Mouse (Mus musculus) forebrain, embryonic 16.5 days (tissue): ENCODE data around the gene Lsamp. TPM values are rescaled to one million over a fixed set of nuclear protein-coding genes. Genes with fewer than 3 reads are reported as not detected.
A peak's percentile ranks its signal among the peaks of the same experiment; 100 is the strongest.

Experiments
- ATAC-seq: fragments of 200-750 bp; cut with Nextera tagmentation; 2 replicates; pipeline ENCODE4 v1.8.0; 2017; ENCODE audit warnings: mild to moderate bottlenecking, moderate library complexity
- H3K27ac ChIP-seq: fragments of 300-500 bp; sonication (generic); 2 replicates; pipeline ENCODE4 v1.5.1; 2014; ENCODE audit warnings: low read length, control low read depth
- H3K27me3 ChIP-seq: fragments of 300-500 bp; sonication (generic); replicated peaks from 2 replicates; pipeline ENCODE4 v1.6.1; 2014; ENCODE audit warnings: low read length; ENCODE audit not compliant: control insufficient read depth, insufficient read depth
- H3K36me3 ChIP-seq: fragments of 300-500 bp; sonication (generic); 2 replicates; pipeline ENCODE4 v1.6.1; 2014; ENCODE audit not compliant: control insufficient read depth, insufficient read depth
- H3K4me1 ChIP-seq: fragments of 300-500 bp; sonication (generic); replicated peaks from 2 replicates; pipeline ENCODE4 v1.6.1; 2014; ENCODE audit warnings: low read length; ENCODE audit not compliant: control insufficient read depth, insufficient read depth
- H3K4me2 ChIP-seq: fragments of 300-500 bp; sonication (generic); 2 replicates; pipeline ENCODE4 v1.6.1; 2014; ENCODE audit warnings: mild to moderate bottlenecking, low read length, control low read depth
- H3K4me3 ChIP-seq: fragments of 300-500 bp; sonication (generic); replicated peaks from 2 replicates; pipeline ENCODE4 v1.5.1; 2014; ENCODE audit warnings: mild to moderate bottlenecking, low read length, control low read depth
- H3K9ac ChIP-seq: fragments of 300-500 bp; sonication (generic); replicated peaks from 2 replicates; pipeline ENCODE4 v1.6.1; 2014; ENCODE audit warnings: low read depth, low read length, control low read depth
- H3K9me3 ChIP-seq: fragments of 300-500 bp; sonication (generic); 2 replicates; pipeline ENCODE4 v1.6.1; 2016; ENCODE audit warnings: low read length; ENCODE audit not compliant: control insufficient read depth
- WGBS: fragments of 180-500 bp; shearing (Covaris S2); extraction: QIAGEN DNeasy Blood & Tissue Kit; methylation state at CpG from one replicate; pipeline ENCODE4 v1.1.7; 2014; 5-methylcytosine and 5-hydroxymethylcytosine counted together
- polyA plus RNA-seq: library from polyadenylated mRNA; unstranded; fragments of >200 nt; fragmentation: Nextera tagmentation; extraction: Ambion mirVana; gene quantifications from 2 replicates; pipeline ENCODE4 v1.2.1, GENCODE M21; 2015

Lsamp gene
- polyA plus RNA-seq, 1 experiment from 2014 or later: 68.1 TPM

DNA sequence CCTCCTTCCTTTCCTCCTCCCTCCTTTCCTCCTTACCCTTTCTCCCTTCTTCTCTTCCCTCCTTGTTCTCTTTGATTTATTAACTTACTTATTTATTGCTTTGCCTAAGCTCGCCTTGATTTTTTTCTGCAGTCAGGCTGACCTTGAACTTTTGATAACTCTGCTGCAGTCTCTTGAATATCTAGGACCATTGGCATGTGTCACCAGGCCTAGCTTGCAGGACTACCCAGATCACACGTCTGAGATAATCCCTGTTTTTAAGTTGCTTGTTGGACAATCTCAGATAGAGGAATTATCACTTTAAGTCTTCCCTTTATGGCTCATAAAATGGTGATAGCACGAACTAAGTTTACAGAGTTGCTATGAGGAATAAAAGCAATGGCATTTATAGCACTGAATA is 1399.5 kb downstream of the Lsamp start:
- 71% methylated on average over 3 of the region's 3 CpGs for WGBS
- Histone ChIP-seq H3K9ac (no peak overlapping the region), H3K36me3 (no peaks in the 10 kb centered on the region), H3K27ac (no peak overlapping the region), H3K4me3 (no peak overlapping the region), H3K9me3 (no peaks in the 10 kb centered on the region), H3K4me2 (no peak overlapping the region), H3K27me3 (no peaks in the 10 kb centered on the region), H3K4me1 (no peaks in the 10 kb centered on the region)
- ATAC-seq: no peak

- no peak for ATAC-seq
- H3K4me1 ChIP-seq: no peaks in the 10 kb centered on the region
- H3K4me2 ChIP-seq: no peak overlapping the region
- H3K27me3 ChIP-seq: no peaks in the 10 kb centered on the region
- H3K9ac ChIP-seq: no peak overlapping the region
- no peaks in the 10 kb centered on the region for H3K36me3 ChIP-seq
- H3K9me3 ChIP-seq: no peaks in the 10 kb centered on the region
- no peak overlapping the region for H3K4me3 ChIP-seq
- H3K27ac ChIP-seq: no peak overlapping the region
- 97% methylated on average over 1 of the region's 1 CpGs for WGBS
Observed at GRCm38 (mm10) chr16:41384288-41384687, 1400.1 kb downstream of the Lsamp start.

GRCm38 (mm10) chr16:41408850-41409249 is 1424.7 kb downstream of the Lsamp start:
- 56% methylated on average over 7 of the region's 7 CpGs for WGBS
- H3K4me1 ChIP-seq: no peaks in the 10 kb centered on the region

GRCm38 (mm10) chr16:41410671-41411070 is 1426.5 kb downstream of the Lsamp start:
- no peaks in the 10 kb centered on the region for H3K36me3 ChIP-seq
- no peak overlapping the region for H3K27ac ChIP-seq
- no peaks in the 10 kb centered on the region for H3K4me1 ChIP-seq
- no peak overlapping the region for H3K4me2 ChIP-seq
- H3K9me3 ChIP-seq: no peaks in the 10 kb centered on the region
- H3K27me3 ChIP-seq: no peaks in the 10 kb centered on the region
- H3K4me3 ChIP-seq: no peak overlapping the region
- ATAC-seq: no peak
- WGBS: 76% methylated on average over 3 of the region's 3 CpGs
- H3K9ac ChIP-seq: no peak overlapping the region

More at GRCm38 (mm10) chr16:41408850-41409249, 1424.7 kb downstream of the Lsamp start:
- Histone ChIP-seq H3K36me3 (no peaks in the 10 kb centered on the region), H3K4me3 (no peak overlapping the region), H3K9ac (no peak overlapping the region), H3K27ac (no peak overlapping the region), H3K27me3 (no peaks in the 10 kb centered on the region), H3K9me3 (no peaks in the 10 kb centered on the region), H3K4me2 (no peak overlapping the region)
- ATAC-seq: no peak

GRCm38 (mm10) chr16:41417363-41417762 is 1433.2 kb downstream of the Lsamp start:
- Histone ChIP-seq H3K4me2 (no peak overlapping the region), H3K27me3 (no peaks in the 10 kb centered on the region), H3K9ac (no peak overlapping the region), H3K36me3 (no peaks in the 10 kb centered on the region), H3K4me3 (no peak overlapping the region), H3K27ac (no peak overlapping the region), H3K4me1 (no peaks in the 10 kb centered on the region; the same call in 1 of the 2 replicates), H3K9me3 (no peaks in the 10 kb centered on the region)
- 67% methylated on average over 5 of the region's 5 CpGs for WGBS
- no peak for ATAC-seq

DNA sequence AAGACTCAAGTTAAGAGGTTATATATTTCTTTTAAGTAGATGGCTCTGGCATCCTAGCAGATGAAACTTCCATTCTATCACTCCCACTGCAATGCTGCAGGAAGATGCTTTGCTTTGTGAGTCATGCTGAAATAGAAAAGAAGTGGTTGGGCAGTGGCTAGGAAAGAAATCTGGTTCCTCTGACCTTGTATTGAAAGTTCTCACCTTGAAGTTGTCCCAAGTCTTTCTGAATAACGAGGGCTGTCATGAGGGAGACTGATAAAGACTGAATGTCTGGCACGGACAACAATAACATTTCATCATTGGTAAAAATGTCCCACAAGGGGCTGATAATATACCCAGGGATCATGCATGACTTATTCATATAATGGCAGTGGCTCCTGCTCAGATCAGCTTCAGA is 1483.2 kb downstream of the Lsamp start:
- Histone ChIP-seq H3K27me3 (no peaks in the 10 kb centered on the region), H3K4me1 (no peaks in the 10 kb centered on the region), H3K36me3 (no peaks in the 10 kb centered on the region), H3K9ac (no peak overlapping the region), H3K4me3 (no peak overlapping the region), H3K27ac (no peak overlapping the region), H3K4me2 (no peak overlapping the region), H3K9me3 (no peaks in the 10 kb centered on the region)
- WGBS: 66% methylated on average over 2 of the region's 2 CpGs
- ATAC-seq: no peak

DNA sequence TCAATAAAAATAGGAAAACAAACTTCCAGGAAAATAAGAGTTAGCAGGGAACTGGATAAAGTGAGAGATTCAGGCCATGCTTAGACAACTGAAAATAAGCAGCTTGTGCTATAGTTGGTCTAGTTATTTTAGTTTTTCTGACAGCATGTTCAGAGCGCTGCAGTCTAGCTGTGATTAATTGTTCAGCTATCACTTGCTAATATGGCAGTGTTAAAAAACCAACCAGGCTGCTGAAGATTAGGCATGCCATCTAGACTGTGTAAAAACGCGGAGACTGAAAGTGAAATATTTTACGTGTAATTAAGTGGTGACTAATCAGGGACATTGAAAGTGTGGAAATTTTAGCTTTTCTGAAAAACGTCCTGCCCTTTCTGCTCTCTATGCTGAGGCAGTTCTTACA is 1494.5 kb downstream of the Lsamp start:
- ATAC-seq: no peak
- no peaks in the 10 kb centered on the region for H3K36me3 ChIP-seq

GRCm38 (mm10) chr16:41481832-41482231 is 1497.7 kb downstream of the Lsamp start:
- 93% methylated on average over 1 of the region's 1 CpGs for WGBS

More for the DNA sequence above, 1494.5 kb downstream of the Lsamp start:
- Histone ChIP-seq H3K27me3 (no peaks in the 10 kb centered on the region), H3K4me2 (no peak overlapping the region), H3K4me3 (no peak overlapping the region), H3K27ac (no peak overlapping the region), H3K9me3 (no peaks in the 10 kb centered on the region), H3K4me1 (no peaks in the 10 kb centered on the region), H3K9ac (no peak overlapping the region)
- WGBS: 61% methylated on average over 5 of the region's 5 CpGs

GRCm38 (mm10) chr16:41510915-41511552 is 1526.9 kb downstream of the Lsamp start:
- Histone ChIP-seq H3K27ac (no peak overlapping the region), H3K9ac (no peak overlapping the region), H3K36me3 (no peaks in the 10 kb centered on the region), H3K4me3 (no peak overlapping the region), H3K4me2 (no peak overlapping the region), H3K4me1 (peaks cover 8% of the 10 kb centered on the region), H3K9me3 (no peaks in the 10 kb centered on the region), H3K27me3 (no peaks in the 10 kb centered on the region)
- ATAC-seq: peak; percentile 36; the same call in 1 of the 2 replicates
- 19% methylated on average over 6 of the region's 6 CpGs for WGBS

More at GRCm38 (mm10) chr16:41481832-41482231, 1497.7 kb downstream of the Lsamp start:
- Histone ChIP-seq H3K4me1 (no peaks in the 10 kb centered on the region), H3K27me3 (no peaks in the 10 kb centered on the region), H3K4me2 (no peak overlapping the region), H3K4me3 (no peak overlapping the region), H3K9me3 (no peaks in the 10 kb centered on the region), H3K36me3 (no peaks in the 10 kb centered on the region), H3K9ac (no peak overlapping the region), H3K27ac (no peak overlapping the region)
- no peak for ATAC-seq

DNA sequence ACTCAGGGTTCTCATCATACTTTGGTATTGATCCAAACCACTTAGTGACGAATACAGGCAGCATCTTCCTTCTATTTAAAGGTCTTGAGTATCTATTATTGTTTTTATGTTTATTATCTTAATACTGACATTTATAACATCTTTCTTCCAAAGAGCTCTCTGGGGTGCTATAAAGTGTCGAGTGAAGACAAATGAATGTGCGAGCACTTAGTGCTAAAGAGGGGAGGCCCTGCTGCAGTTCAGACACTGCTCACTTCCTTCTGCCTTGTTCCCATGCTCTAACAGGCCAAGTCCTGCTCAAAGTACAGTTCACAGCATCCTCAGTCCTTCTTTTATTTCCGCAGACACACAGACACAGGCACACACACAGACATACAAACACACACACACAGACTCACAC is 1537.4 kb downstream of the Lsamp start:
- Histone ChIP-seq H3K27me3 (no peaks in the 10 kb centered on the region), H3K9ac (no peak overlapping the region), H3K4me1 (no peaks in the 10 kb centered on the region), H3K9me3 (no peaks in the 10 kb centered on the region), H3K4me2 (no peak overlapping the region), H3K27ac (no peak overlapping the region), H3K4me3 (no peak overlapping the region), H3K36me3 (no peaks in the 10 kb centered on the region)
- ATAC-seq: no peak
- 54% methylated on average over 4 of the region's 4 CpGs for WGBS
